Mouse (Mus musculus) kidney, embryonic 15.5 days (tissue): ENCODE data around the gene Olfr69. TPM values are rescaled to one million over a fixed set of nuclear protein-coding genes. Genes with fewer than 3 reads are reported as not detected.
"Not testable (repeated sequence)": the region's sequence is repeated elsewhere in the genome, so short reads cannot be mapped to it uniquely, and the experiment has no call there.

ENCODE experiments used
- ATAC-seq: fragments of 200-750 bp; cut with Nextera tagmentation; replicated peaks from 2 replicates; pipeline ENCODE4 v1.8.0; 2017; ENCODE audit warnings: moderate TSS enrichment; ENCODE audit not compliant: low FRiP score
- H3K27ac ChIP-seq: fragments of 300-500 bp; sonication (generic); 2 replicates; pipeline ENCODE4 v1.5.1; 2015; ENCODE audit warnings: mild to moderate bottlenecking, inconsistent platforms
- H3K27me3 ChIP-seq: fragments of 300-500 bp; sonication (generic); 2 replicates; pipeline ENCODE4 v1.6.1; 2015; ENCODE audit warnings: inconsistent platforms
- H3K36me3 ChIP-seq: fragments of 300-500 bp; sonication (generic); 2 replicates; pipeline ENCODE4 v1.6.1; 2015; ENCODE audit warnings: inconsistent platforms
- H3K4me1 ChIP-seq: fragments of 300-500 bp; sonication (generic); 2 replicates; pipeline ENCODE4 v1.6.1; 2015; ENCODE audit warnings: inconsistent platforms
- H3K4me2 ChIP-seq: fragments of 300-500 bp; sonication (generic); 2 replicates; pipeline ENCODE4 v1.6.1; 2015; ENCODE audit warnings: moderate library complexity, mild to moderate bottlenecking, inconsistent platforms
- H3K4me3 ChIP-seq: fragments of 300-500 bp; sonication (generic); replicated peaks from 2 replicates; pipeline ENCODE4 v1.5.1; 2015; ENCODE audit warnings: mild to moderate bottlenecking, inconsistent platforms
- H3K9ac ChIP-seq: fragments of 300-500 bp; sonication (generic); 2 replicates; pipeline ENCODE4 v1.6.1; 2015; ENCODE audit warnings: mild to moderate bottlenecking, inconsistent platforms
- H3K9me3 ChIP-seq: fragments of 300-500 bp; sonication (generic); replicated peaks from 2 replicates; pipeline ENCODE4 v1.6.1; 2016; ENCODE audit warnings: inconsistent platforms
- WGBS: fragments of 180-500 bp; shearing (Covaris S2); methylation state at CpG from one replicate; pipeline ENCODE4 v1.1.7; 2015; ENCODE audit warnings: mixed read lengths; 5-methylcytosine and 5-hydroxymethylcytosine counted together
- polyA plus RNA-seq: library from polyadenylated mRNA; unstranded; fragments of >200 nt; fragmentation: Nextera tagmentation; extraction: Ambion mirVana; gene quantifications from 2 replicates; pipeline ENCODE4 v1.2.1, GENCODE M21; 2015

Gene Olfr69
- polyA plus RNA-seq, 1 experiment from 2014 or later, result not detected

GRCm38 (mm10) chr7:103792669-103793388 lies 21.4 kb upstream of the Olfr69 start:
- Histone ChIP-seq H3K36me3 (no peaks in the 10 kb centered on the region), H3K4me2 (no peak overlapping the region), H3K9me3 (no peaks in the 10 kb centered on the region), H3K4me1 (no peaks in the 10 kb centered on the region), H3K27ac (no peak overlapping the region), H3K4me3 (no peak overlapping the region), H3K27me3 (no peaks in the 10 kb centered on the region), H3K9ac (no peak overlapping the region)
- WGBS, result 28% methylated on average over 4 of the region's 4 CpGs
- no peak for ATAC-seq

GRCm38 (mm10) chr7:103791721-103792120 lies 20.3 kb upstream of the Olfr69 start, which contains the start of gene Olfr67:
TSS of gene Olfr67 (minus strand) at chr7:103791821.
- Histone ChIP-seq H3K4me1 (no peaks in the 10 kb centered on the region), H3K9me3 (no peaks in the 10 kb centered on the region), H3K4me2 (no peak within 1 kb of the TSS), H3K4me3 (no peak within 1 kb of the TSS), H3K27me3 (no peaks in the 10 kb centered on the region), H3K27ac (no peak within 1 kb of the TSS), H3K9ac (no peak within 1 kb of the TSS), H3K36me3 (no peaks in the 10 kb centered on the region)
- ATAC-seq, result no peak
- WGBS, result 77% methylated on average over 3 of the region's 3 CpGs

GRCm38 (mm10) chr7:103779598-103779997 lies 8.2 kb upstream of the Olfr69 start, which contains the start of gene Olfr68:
TSS of gene Olfr68 (minus strand) at chr7:103779698.
- Histone ChIP-seq H3K27me3 (no peaks in the 10 kb centered on the region), H3K4me2 (no peak within 1 kb of the TSS), H3K4me1 (no peaks in the 10 kb centered on the region), H3K36me3 (no peaks in the 10 kb centered on the region), H3K4me3 (no peak within 1 kb of the TSS), H3K9ac (no peak within 1 kb of the TSS), H3K9me3 (no peaks in the 10 kb centered on the region), H3K27ac (no peak within 1 kb of the TSS)
- WGBS, result 80% methylated on average over 3 of the region's 3 CpGs
- ATAC-seq, result no peak

- not testable (repeated sequence) for H3K9ac ChIP-seq, H3K9me3 ChIP-seq, H3K27me3 ChIP-seq, H3K4me3 ChIP-seq, H3K4me1 ChIP-seq, H3K36me3 ChIP-seq, H3K4me2 ChIP-seq, ATAC-seq, H3K27ac ChIP-seq
- 84% methylated on average over 4 of the region's 4 CpGs for WGBS
Observed at GRCm38 (mm10) chr7:103777652-103778051, 6.3 kb upstream of the Olfr69 start.

GRCm38 (mm10) chr7:103767687-103768086 lies 3.7 kb downstream of the Olfr69 start:
- not testable (repeated sequence) for H3K4me2 ChIP-seq, H3K9ac ChIP-seq, H3K27me3 ChIP-seq, H3K4me3 ChIP-seq, H3K27ac ChIP-seq, H3K36me3 ChIP-seq, ATAC-seq, H3K9me3 ChIP-seq, H3K4me1 ChIP-seq
- WGBS, result 87% methylated on average over 5 of the region's 6 CpGs

GRCm38 (mm10) chr7:103762212-103762611 lies 9.2 kb downstream of the Olfr69 start:
- not testable (repeated sequence) for H3K4me3 ChIP-seq, H3K27me3 ChIP-seq, H3K9ac ChIP-seq, H3K36me3 ChIP-seq, H3K4me1 ChIP-seq, H3K4me2 ChIP-seq, ATAC-seq, H3K27ac ChIP-seq, H3K9me3 ChIP-seq
- 91% methylated on average over 6 of the region's 6 CpGs for WGBS

- no peak within 1 kb of the TSS for H3K9ac ChIP-seq
- no peak within 1 kb of the TSS for H3K4me3 ChIP-seq
- H3K36me3 ChIP-seq, result no peaks in the 10 kb centered on the region
- H3K27ac ChIP-seq, result no peak within 1 kb of the TSS
- no peaks in the 10 kb centered on the region for H3K27me3 ChIP-seq
- H3K4me2 ChIP-seq, result no peak within 1 kb of the TSS
- WGBS, result 47% methylated on average over 2 of the region's 2 CpGs
- ATAC-seq, result no peak
- H3K4me1 ChIP-seq, result no peaks in the 10 kb centered on the region
- H3K9me3 ChIP-seq, result no peaks in the 10 kb centered on the region
Observed at GRCm38 (mm10) chr7:103757233-103757632, 14.2 kb downstream of the Olfr69 start, which contains the start of gene Olfr630. TSS of gene Olfr630 (minus strand) at chr7:103757333.

GRCm38 (mm10) chr7:103744843-103745242 lies 26.6 kb downstream of the Olfr69 start, which contains the start of gene Olfr629:
TSS of gene Olfr629 (minus strand) at chr7:103744943.
- WGBS, result 83% methylated on average over 2 of the region's 2 CpGs
- H3K36me3 ChIP-seq, result no peaks in the 10 kb centered on the region
- no peak within 1 kb of the TSS for H3K27ac ChIP-seq
- no peaks in the 10 kb centered on the region for H3K27me3 ChIP-seq
- no peak within 1 kb of the TSS for H3K4me3 ChIP-seq
- no peak within 1 kb of the TSS for H3K9ac ChIP-seq
- ATAC-seq, result no peak
- H3K4me2 ChIP-seq, result no peak within 1 kb of the TSS
- no peaks in the 10 kb centered on the region for H3K9me3 ChIP-seq
- no peaks in the 10 kb centered on the region for H3K4me1 ChIP-seq

- Histone ChIP-seq H3K27me3 (no peaks in the 10 kb centered on the region), H3K4me1 (no peaks in the 10 kb centered on the region), H3K36me3 (no peaks in the 10 kb centered on the region), H3K27ac (no peak within 1 kb of the TSS), H3K9me3 (no peaks in the 10 kb centered on the region), H3K9ac (no peak within 1 kb of the TSS), H3K4me2 (no peak within 1 kb of the TSS), H3K4me3 (no peak within 1 kb of the TSS)
- 83% methylated on average over 1 of the region's 1 CpGs for WGBS
- ATAC-seq, result no peak
Observed at GRCm38 (mm10) chr7:103730074-103730473, 41.3 kb downstream of the Olfr69 start, which contains the start of gene Olfr628. TSS of gene Olfr628 (plus strand) at chr7:103730374.

GRCm38 (mm10) chr7:103716398-103716797 lies 55.0 kb downstream of the Olfr69 start:
- not testable (repeated sequence) for H3K36me3 ChIP-seq, H3K27ac ChIP-seq, H3K9ac ChIP-seq, ATAC-seq, H3K4me2 ChIP-seq, H3K4me1 ChIP-seq, H3K4me3 ChIP-seq, H3K27me3 ChIP-seq, H3K9me3 ChIP-seq
- 91% methylated on average over 1 of the region's 1 CpGs for WGBS
